In genomic region chr6:72438226-72438625, GRCm38 (mm10) we compare ENCODE assay signal across 8 mouse cellular contexts. TPM values are rescaled to one million over a fixed set of nuclear protein-coding genes. Genes with fewer than 3 reads are reported as not detected.
DNase-seq lines count a peak whose midpoint lies in the region; ATAC-seq lines count a peak whose summit lies in the region.

No protein-coding gene starts in this region.

- peaks cover 30% of the 10 kb centered on the region for H3K4me1 ChIP-seq in heart, embryonic 15.5 days (replicated peaks)
- H3K4me1 ChIP-seq in hindbrain, embryonic 12.5 days, result peaks cover 38% of the 10 kb centered on the region
- H3K4me1 ChIP-seq in midbrain, embryonic 15.5 days, result peaks cover 47% of the 10 kb centered on the region

- H3K27me3 ChIP-seq in heart, embryonic 15.5 days, result no peaks in the 10 kb centered on the region
- no peaks in the 10 kb centered on the region for H3K27me3 ChIP-seq in hindbrain, embryonic 12.5 days
- H3K27me3 ChIP-seq in midbrain, embryonic 15.5 days (replicated peaks), result no peaks in the 10 kb centered on the region

- DNase-seq in heart, adult 8-10 months (ENCODE audit: low spot score), result no peak
- peak; percentile 25 for DNase-seq in MN1 (ENCODE audit: low spot score)
- DNase-seq in spleen, postnatal 4 days (ENCODE audit: low spot score in 2 of 2), result no peak
- no peak for DNase-seq in cerebellum, adult 9-10 months
- DNase-seq in gastrocnemius, postnatal 4 days (ENCODE audit: low spot score in 2 of 2), result no peak

- H3K9ac ChIP-seq in heart, embryonic 15.5 days, result peak overlapping the region; percentile 98
- H3K9ac ChIP-seq in hindbrain, embryonic 12.5 days, result peak overlapping the region; percentile 97
- peak overlapping the region; percentile 100 for H3K9ac ChIP-seq in midbrain, embryonic 15.5 days

- peak overlapping the region; percentile 99 for H3K27ac ChIP-seq in heart, embryonic 15.5 days
- no peak overlapping the region for H3K27ac ChIP-seq in hindbrain, embryonic 12.5 days
- peak overlapping the region; percentile 99 for H3K27ac ChIP-seq in midbrain, embryonic 15.5 days

- no peak for ATAC-seq in heart, embryonic 15.5 days (replicated peaks; ENCODE audit: insufficient number of reproducible peaks, insufficient read depth, low FRiP score, low read depth)
- no peak for ATAC-seq in hindbrain, embryonic 12.5 days (ENCODE audit: low FRiP score)
- ATAC-seq in midbrain, embryonic 15.5 days (replicated peaks), result no peak

- H3K9me3 ChIP-seq in heart, embryonic 15.5 days (replicated peaks), result no peaks in the 10 kb centered on the region
- no peaks in the 10 kb centered on the region for H3K9me3 ChIP-seq in hindbrain, embryonic 12.5 days (replicated peaks)
- H3K9me3 ChIP-seq in midbrain, embryonic 15.5 days, result no peaks in the 10 kb centered on the region

- H3K36me3 ChIP-seq in heart, embryonic 15.5 days, result peaks cover 45% of the 10 kb centered on the region
- H3K36me3 ChIP-seq in hindbrain, embryonic 12.5 days, result peaks cover 37% of the 10 kb centered on the region
- peaks cover 31% of the 10 kb centered on the region for H3K36me3 ChIP-seq in midbrain, embryonic 15.5 days (replicated peaks)

- peak overlapping the region; percentile 83 for H3K4me2 ChIP-seq in heart, embryonic 15.5 days
- peak overlapping the region; percentile 78 for H3K4me2 ChIP-seq in hindbrain, embryonic 12.5 days (replicated peaks)
- H3K4me2 ChIP-seq in midbrain, embryonic 15.5 days, result peak overlapping the region; percentile 81

- H3K4me3 ChIP-seq in heart, embryonic 15.5 days, result peak overlapping the region; percentile 83
- H3K4me3 ChIP-seq in hindbrain, embryonic 12.5 days, result peak overlapping the region; percentile 78
- peak overlapping the region; percentile 96 for H3K4me3 ChIP-seq in midbrain, embryonic 15.5 days

- 1% methylated on average over 5 of the region's 5 CpGs for WGBS in heart, embryonic 15.5 days
- WGBS in hindbrain, embryonic 12.5 days, result 3% methylated on average over 5 of the region's 5 CpGs
- WGBS in midbrain, embryonic 15.5 days, result 1% methylated on average over 5 of the region's 5 CpGs

RNA-seq across cellular contexts. Expression of gene Mat2a, which starts 1.1 kb away (rescaled TPM):
- polyA plus RNA-seq in heart, embryonic 15.5 days (2015; fragmentation: Nextera tagmentation; extraction: Ambion mirVana), result 247 and 267 TPM in 2 replicates
- 100 to 1,000 TPM; 112 to 150 (median 119) TPM for total RNA-seq in heart, adult 8-10 months (2022)
- 405 and 424 TPM in 2 replicates for polyA plus RNA-seq in hindbrain, embryonic 12.5 days (2016; fragmentation: Nextera tagmentation; extraction: Ambion mirVana)
- polyA plus RNA-seq in midbrain, embryonic 15.5 days (2015; fragmentation: Nextera tagmentation; extraction: Ambion mirVana), result 354 and 380 TPM in 2 replicates
- total RNA-seq in gastrocnemius, postnatal 4 days (2021), result 100 to 1,000 TPM; 220 to 262 TPM

RNA-seq across cellular contexts. Expression of gene Ggcx, which starts 24.1 kb away (rescaled TPM):
- polyA plus RNA-seq in heart, embryonic 15.5 days (2015; fragmentation: Nextera tagmentation; extraction: Ambion mirVana), result 27.7 and 32.1 TPM in 2 replicates
- total RNA-seq in heart, adult 8-10 months (2022), result 10 to 100 TPM; 30.9 to 38.9 (median 33.8) TPM
- polyA plus RNA-seq in hindbrain, embryonic 12.5 days (2016; fragmentation: Nextera tagmentation; extraction: Ambion mirVana), result 24.9 and 30.8 TPM in 2 replicates
- polyA plus RNA-seq in midbrain, embryonic 15.5 days (2015; fragmentation: Nextera tagmentation; extraction: Ambion mirVana), result 16.9 and 19.0 TPM in 2 replicates
- 10 to 100 TPM; 24.6 to 27.6 TPM for total RNA-seq in gastrocnemius, postnatal 4 days (2021)

RNA-seq across cellular contexts. Expression of gene Vamp8, which starts 47.7 kb away (rescaled TPM):
- polyA plus RNA-seq in heart, embryonic 15.5 days (2015; fragmentation: Nextera tagmentation; extraction: Ambion mirVana), result 123 and 142 TPM in 2 replicates
- 10 to 100 TPM; 58.8 to 80.9 (median 70.8) TPM for total RNA-seq in heart, adult 8-10 months (2022)
- polyA plus RNA-seq in hindbrain, embryonic 12.5 days (2016; fragmentation: Nextera tagmentation; extraction: Ambion mirVana), result 43.9 and 45.5 TPM in 2 replicates
- polyA plus RNA-seq in midbrain, embryonic 15.5 days (2015; fragmentation: Nextera tagmentation; extraction: Ambion mirVana), result 22.2 and 28.1 TPM in 2 replicates
- 10 to 100 TPM; 72.0 to 72.9 TPM for total RNA-seq in gastrocnemius, postnatal 4 days (2021)

RNA-seq across cellular contexts. Expression of gene Vamp5, which starts 58.0 kb away (rescaled TPM):
- 43.2 and 46.1 TPM in 2 replicates for polyA plus RNA-seq in heart, embryonic 15.5 days (2015; fragmentation: Nextera tagmentation; extraction: Ambion mirVana)
- 10 to 100 TPM; 58.0 to 68.1 (median 61.2) TPM for total RNA-seq in heart, adult 8-10 months (2022)
- polyA plus RNA-seq in hindbrain, embryonic 12.5 days (2016; fragmentation: Nextera tagmentation; extraction: Ambion mirVana), result 10.0 and 11.0 TPM in 2 replicates
- polyA plus RNA-seq in midbrain, embryonic 15.5 days (2015; fragmentation: Nextera tagmentation; extraction: Ambion mirVana), result 20.2 and 24.2 TPM in 2 replicates
- 10 to 100 TPM; 17.5 to 21.9 TPM for total RNA-seq in gastrocnemius, postnatal 4 days (2021)
